Mouse (Mus musculus): ENCODE data around the gene Fgd3.

Fgd3 gene

GRCm38 (mm10) chr13:49341831-49342722, 22.0 kb upstream of the Fgd3 start:
- CTCF ChIA-PET, result interaction anchor here (0.6 to 0.9 kb wide), 2 partner anchors 14 to 17 kb away, joined by 3 read pairs; no protein-coding TSS in a partner anchor

- CTCF ChIA-PET, result interaction anchor here (0.7 to 1.0 kb wide), 2 partner anchors 35 to 50 kb away, joined by 4 to 9 read pairs; no protein-coding TSS in a partner anchor
Observed at GRCm38 (mm10) chr13:49341012-49341830, 21.1 kb upstream of the Fgd3 start, which contains the start of gene Bicd2. Gene Bicd2 (plus strand): TSS chr13:49341585.

- CTCF ChIA-PET, result interaction anchor here (0.7 kb wide), 1 partner anchor 31 kb away, joined by 3 read pairs; no protein-coding TSS in a partner anchor
Observed at GRCm38 (mm10) chr13:49338893-49339546, 18.9 kb upstream of the Fgd3 start.

- CTCF ChIA-PET, result interaction anchor here (0.6 kb wide), 1 partner anchor 9 kb away, joined by 4 read pairs; no protein-coding TSS in a partner anchor
Observed at GRCm38 (mm10) chr13:49335077-49335982, 15.2 kb upstream of the Fgd3 start.

- CTCF ChIA-PET, result no interaction called here
Observed at GRCm38 (mm10) chr13:49333250-49333649, 13.1 kb upstream of the Fgd3 start.

GRCm38 (mm10) chr13:49328101-49328500, 8.0 kb upstream of the Fgd3 start:
- CTCF ChIA-PET, result no interaction called here

DNA sequence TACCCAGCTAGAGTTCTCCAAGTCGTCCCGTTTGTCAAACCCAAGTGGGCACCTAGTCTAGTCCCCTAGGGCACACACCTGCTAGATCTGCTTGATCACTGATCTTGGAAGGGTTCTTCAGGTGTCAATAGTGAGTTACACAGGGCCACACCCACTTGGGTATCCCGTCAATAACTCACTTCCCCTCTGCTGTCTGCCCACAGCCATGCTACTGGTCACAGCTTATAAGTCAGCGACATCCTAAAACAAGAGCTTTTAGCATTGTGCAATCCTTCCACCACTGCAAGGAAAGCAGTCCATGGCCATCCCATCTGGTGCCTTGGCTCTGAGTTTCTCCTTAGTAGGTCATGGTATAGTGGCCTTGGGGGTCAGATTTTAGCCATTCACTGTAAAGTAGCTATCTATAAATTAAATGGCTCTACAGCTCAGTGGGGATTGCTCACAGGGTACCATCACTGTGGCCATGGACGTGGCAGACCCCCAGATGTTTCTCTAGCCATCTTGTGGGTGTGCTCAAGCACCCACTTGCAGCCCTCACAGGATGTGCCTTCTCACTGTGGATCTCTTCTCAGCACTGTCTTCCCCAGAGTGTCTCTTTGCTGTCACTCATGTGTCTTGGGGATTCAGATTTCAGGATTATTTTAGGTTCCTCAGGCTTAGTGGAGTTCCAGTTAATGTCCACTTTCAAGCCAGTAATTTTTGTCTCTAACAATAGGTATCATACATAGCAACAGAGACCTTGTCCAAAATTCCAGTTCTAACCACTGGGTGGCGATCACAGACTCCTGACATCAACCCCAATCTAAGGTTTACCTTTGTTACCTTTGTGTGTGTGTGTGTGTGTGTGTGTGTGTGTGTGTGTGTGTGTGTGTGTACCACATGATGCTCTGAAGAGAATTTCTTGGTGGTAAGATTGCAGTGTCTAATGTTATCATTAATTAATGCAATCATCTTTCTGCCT, 6.4 kb upstream of the Fgd3 start:
- CTCF ChIA-PET, result interaction anchor here (0.5 to 1.3 kb wide), 5 partner anchors 9 to 70 kb away, joined by 4 to 19 read pairs (median 4); no protein-coding TSS in a partner anchor

DNA sequence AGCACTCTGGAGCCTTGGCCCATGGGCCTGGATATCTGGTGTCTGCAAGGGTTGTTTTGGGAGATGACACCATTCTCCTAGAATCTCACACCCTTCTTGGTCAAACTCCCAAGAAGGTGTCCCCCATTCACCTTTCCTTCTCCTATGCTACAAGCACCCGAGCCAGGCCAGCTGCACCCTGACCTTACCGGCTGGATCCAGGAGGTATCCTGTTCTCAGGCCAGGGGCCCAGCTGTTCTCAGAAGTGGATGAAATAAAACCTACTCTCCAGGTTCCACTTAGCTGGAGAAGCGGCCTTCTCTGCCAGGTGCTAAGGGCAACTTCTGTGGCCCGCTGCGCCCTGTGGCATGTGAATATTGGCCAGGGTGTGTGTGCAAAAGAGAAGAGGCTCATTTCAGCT, 4.8 kb upstream of the Fgd3 start:
- CTCF ChIA-PET, result interaction anchor here (0.7 kb wide), 1 partner anchor 12 kb away, joined by 5 read pairs; no protein-coding TSS in a partner anchor

DNA sequence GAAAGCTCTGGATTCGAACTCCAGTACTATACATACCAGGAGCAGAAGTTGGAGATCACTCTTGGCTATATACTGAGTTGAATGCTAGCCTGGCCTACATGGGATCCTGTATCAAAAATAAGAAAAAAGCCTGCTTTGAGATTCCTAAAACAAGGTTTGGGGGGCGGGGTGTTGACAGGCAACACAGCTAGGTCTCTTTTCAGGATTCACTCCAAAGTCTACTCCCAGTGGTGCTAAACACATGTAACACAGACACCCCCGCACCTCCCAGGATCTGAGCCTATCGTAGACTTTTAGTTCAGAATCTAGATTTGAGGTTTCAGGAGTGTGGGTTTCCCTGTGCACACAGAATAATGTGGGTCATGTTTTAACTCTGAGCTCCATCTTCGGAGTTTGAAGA, 2.6 kb upstream of the Fgd3 start:
- CTCF ChIA-PET, result no interaction called here

GRCm38 (mm10) chr13:49322169-49322568, 2.1 kb upstream of the Fgd3 start:
- CTCF ChIA-PET, result interaction anchor here (0.6 to 1.1 kb wide), 2 partner anchors 19 to 44 kb away, joined by 3 to 4 read pairs; no protein-coding TSS in a partner anchor

- CTCF ChIA-PET, result interaction anchor here (0.6 to 1.1 kb wide), 2 partner anchors 18 to 44 kb away, joined by 3 to 4 read pairs; no protein-coding TSS in a partner anchor
Observed at GRCm38 (mm10) chr13:49321452-49321851, 1.3 kb upstream of the Fgd3 start.

DNA sequence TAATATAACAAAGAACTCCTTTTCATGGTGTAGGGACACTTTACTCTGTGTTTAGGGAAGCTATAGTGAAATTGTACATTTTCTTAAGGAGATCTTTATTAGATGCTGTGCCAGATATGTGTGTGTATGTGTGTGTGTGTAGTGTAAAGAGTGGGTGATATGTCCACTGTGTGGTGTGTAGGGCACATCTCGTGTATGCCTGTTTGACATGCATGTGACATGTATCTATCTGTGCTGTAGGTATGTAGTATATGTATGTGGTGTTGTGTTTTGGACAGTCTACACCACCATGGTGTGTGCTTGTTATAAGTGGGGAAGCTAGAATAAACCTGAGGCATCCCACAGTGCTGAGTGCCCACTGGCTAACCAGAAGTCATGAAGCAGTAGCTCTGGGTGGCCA, 403 bp upstream of the Fgd3 start:
- CTCF ChIA-PET, result no interaction called here

- CTCF ChIA-PET, result no interaction called here
Observed at GRCm38 (mm10) chr13:49317914-49318313, 2.2 kb downstream of the Fgd3 start.

- CTCF ChIA-PET, result no interaction called here
Observed at GRCm38 (mm10) chr13:49317508-49317907, 2.6 kb downstream of the Fgd3 start.

GRCm38 (mm10) chr13:49316386-49317162, 3.5 kb downstream of the Fgd3 start:
- CTCF ChIA-PET, result interaction anchor here (0.5 to 0.7 kb wide), 2 partner anchors 117 to 839 kb away, joined by 3 to 17 read pairs; no protein-coding TSS in a partner anchor

GRCm38 (mm10) chr13:49311642-49312041, 8.5 kb downstream of the Fgd3 start:
- CTCF ChIA-PET, result no interaction called here

DNA sequence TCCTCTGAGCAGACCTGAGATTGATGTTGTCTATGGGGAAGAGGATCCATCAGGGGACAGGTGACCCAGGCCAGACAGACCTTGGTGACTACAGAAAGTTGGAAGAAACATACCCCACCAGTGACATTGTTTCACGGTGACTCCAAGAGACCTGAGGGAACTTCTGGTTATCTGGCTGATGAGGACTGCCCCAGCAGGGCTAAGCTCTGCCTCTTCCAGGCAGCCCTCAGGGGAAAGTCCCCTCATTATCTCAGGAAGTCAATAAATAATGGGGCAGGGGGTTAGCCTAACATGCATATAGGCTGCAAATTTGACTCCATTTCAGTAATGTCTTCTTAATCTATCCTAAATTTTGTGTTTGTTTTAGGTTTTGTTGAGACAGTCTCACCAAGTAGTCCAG, 10.6 kb downstream of the Fgd3 start:
- CTCF ChIA-PET, result no interaction called here

- CTCF ChIA-PET, result interaction anchor here (0.6 to 2.6 kb wide), 2 partner anchors 18 to 356 kb away, joined by 3 to 11 read pairs; no protein-coding TSS in a partner anchor
Observed at GRCm38 (mm10) chr13:49308861-49309403, 11.2 kb downstream of the Fgd3 start.
